Comparison of ENCODE assay signal across 8 mouse cellular contexts in the genomic region with DNA sequence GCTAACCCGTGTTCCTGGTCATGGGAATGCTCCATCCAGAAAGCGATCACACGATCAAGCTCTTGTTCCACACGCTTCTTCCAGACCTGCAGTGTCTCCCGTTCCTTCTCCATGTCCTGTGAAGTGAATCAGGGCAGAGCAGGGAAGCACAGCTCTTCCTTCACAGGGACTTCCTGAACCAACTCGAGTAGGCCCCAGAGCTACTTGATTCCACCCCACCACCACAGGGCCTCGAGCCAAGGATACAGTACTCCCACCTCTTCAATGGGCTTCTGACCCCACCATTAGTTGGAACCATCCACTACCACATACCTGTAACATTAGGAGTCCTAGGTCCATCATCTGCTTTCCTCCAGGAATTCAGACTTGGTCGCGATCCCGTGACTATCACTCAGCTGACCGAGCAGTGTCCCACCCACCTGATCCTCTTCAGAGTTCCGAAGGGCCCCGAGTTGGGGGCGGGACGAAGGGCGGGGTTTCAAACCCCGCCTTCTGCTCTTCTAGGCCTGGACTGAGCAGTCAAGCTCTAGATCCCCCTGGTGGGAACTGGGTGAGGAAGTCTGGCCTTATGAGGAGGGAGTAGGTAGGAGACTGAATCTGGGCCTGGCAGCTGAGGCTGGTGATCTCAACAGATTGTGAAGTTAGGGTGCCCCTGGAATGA. TPM values are rescaled to one million over a fixed set of nuclear protein-coding genes. Genes with fewer than 3 reads are reported as not detected.
DNase-seq lines count a peak whose midpoint lies in the region; ATAC-seq and TF ChIP-seq lines count a peak whose summit lies in the region.

A gene (minus strand): TSS at position 449 of the 661 bp plus-strand sequence.

- H3K9ac ChIP-seq in hindbrain, postnatal 0 days (replicated peaks; ENCODE audit: low read length), result no peak within 1 kb of the TSS
- no peak within 1 kb of the TSS for H3K9ac ChIP-seq in liver, embryonic 14.5 days (replicated peaks)

- peak within 1 kb of the TSS; percentile 65 for H3K4me3 ChIP-seq in brown adipose tissue, adult 24 weeks (ENCODE audit: insufficient read depth, low read depth, low read length)
- peak within 1 kb of the TSS; percentile 6; the same call in 1 of the 2 replicates for H3K4me3 ChIP-seq in hindbrain, postnatal 0 days (ENCODE audit: low read length)
- H3K4me3 ChIP-seq in liver, embryonic 14.5 days (ENCODE audit: insufficient read depth in 1 of 2, low read depth in 2 of 2, low read length in 2 of 2), result peak within 1 kb of the TSS; percentile 31 to 41; a peak in 3 of 4 replicates

- ATAC-seq in hindbrain, postnatal 0 days, result peak; percentile 77
- ATAC-seq in liver, embryonic 14.5 days (ENCODE audit: insufficient read depth), result peak; percentile 92

- WGBS in hindbrain, postnatal 0 days, result 51% methylated on average over 17 of the region's 17 CpGs
- 29% methylated on average over 17 of the region's 17 CpGs for WGBS in liver, embryonic 14.5 days (ENCODE audit: insufficient replicate concordance)

- DNase-seq in frontal cortex, postnatal 10 days (ENCODE audit: low spot score in 2 of 2), result peak; percentile 31 to 33
- DNase-seq in frontal cortex, postnatal 25 days (ENCODE audit: low spot score in 2 of 2), result no peak
- DNase-seq in gastrocnemius, postnatal 14 days, result peak; percentile 61
- DNase-seq in hindbrain, postnatal 0 days (ENCODE audit: low spot score), result peak; percentile 55
- DNase-seq in liver, embryonic 14.5 days (ENCODE audit: low read depth in 3 of 3, low spot score in 3 of 3), result peak; percentile 53 to 62 (median 56)
- DNase-seq in naive thymus-derived CD4-positive, alpha-beta T cell, adult 2 months (ENCODE audit: low read depth), result peak; percentile 59
- DNase-seq in thymus, postnatal 14 days, result peak; percentile 67

- TF ChIP-seq EP300 in liver, embryonic 14.5 days (IDR thresholded peaks at IDR 0.05; ENCODE audit: low read depth), result no peak

- H3K4me1 ChIP-seq in brown adipose tissue, adult 24 weeks (ENCODE audit: control insufficient read depth, insufficient read depth, insufficient read length, low read length), result no peaks in the 10 kb centered on the region
- H3K4me1 ChIP-seq in hindbrain, postnatal 0 days (ENCODE audit: insufficient read depth, low read length), result no peaks in the 10 kb centered on the region
- H3K4me1 ChIP-seq in liver, embryonic 14.5 days (replicated peaks; ENCODE audit: control insufficient read depth in 2 of 2, insufficient read depth in 2 of 2, low read length in 1 of 2), result peaks cover 4 to 19% of the 10 kb centered on the region in 2 experiments

- no peak; the same call in 1 of the 2 replicates for TF ChIP-seq CTCF in hindbrain, postnatal 0 days (IDR thresholded peaks at IDR 0.05; ENCODE audit: low read depth)
- TF ChIP-seq CTCF in liver, embryonic 14.5 days (IDR thresholded peaks at IDR 0.05; ENCODE audit: low read depth), result no peak; the same call in 1 of the 2 replicates

- no peaks in the 10 kb centered on the region for H3K27me3 ChIP-seq in hindbrain, postnatal 0 days (ENCODE audit: insufficient read depth, low read length)
- H3K27me3 ChIP-seq in liver, embryonic 14.5 days (ENCODE audit: control insufficient read depth, insufficient read depth, low read length), result no peaks in the 10 kb centered on the region

- no peaks in the 10 kb centered on the region for H3K9me3 ChIP-seq in hindbrain, postnatal 0 days (ENCODE audit: low read length)
- no peaks in the 10 kb centered on the region for H3K9me3 ChIP-seq in liver, embryonic 14.5 days (ENCODE audit: control insufficient read depth, low read length)

- H3K27ac ChIP-seq in brown adipose tissue, adult 24 weeks (replicated peaks; ENCODE audit: low read depth, low read length), result no peak within 1 kb of the TSS; the same call in 1 of the 2 replicates
- H3K27ac ChIP-seq in hindbrain, postnatal 0 days, result no peak within 1 kb of the TSS
- H3K27ac ChIP-seq in liver, embryonic 14.5 days, result no peak within 1 kb of the TSS

- H3K4me2 ChIP-seq in hindbrain, postnatal 0 days (ENCODE audit: low read depth, low read length), result peak within 1 kb of the TSS; percentile 37
- H3K4me2 ChIP-seq in liver, embryonic 14.5 days (ENCODE audit: low read depth), result peak within 1 kb of the TSS; percentile 41

- H3K36me3 ChIP-seq in hindbrain, postnatal 0 days (ENCODE audit: insufficient read depth, low read length), result no peaks in the 10 kb centered on the region
- no peaks in the 10 kb centered on the region for H3K36me3 ChIP-seq in liver, embryonic 14.5 days (replicated peaks; ENCODE audit: control insufficient read depth, insufficient read depth, low read depth)

- intact Hi-C loops in gastrocnemius, postnatal 14 days (cut with DNase I; ENCODE audit: low total_unique reads), result no loop called here

RNA-seq across cellular contexts. Expression of the gene that starts here (rescaled TPM):
- polyA plus RNA-seq in brown adipose tissue, adult 24 weeks (2012; ENCODE audit: insufficient read depth, insufficient read length, missing spikeins), result 4.6 and 7.4 TPM in 2 replicates
- 1 to 10 TPM; 3.8 to 4.2 TPM for total RNA-seq in gastrocnemius, postnatal 14 days (2021)
- 5.5 and 6.3 TPM in 2 replicates for total RNA-seq in hindbrain, postnatal 0 days (2014; rRNA removed)
- polyA plus RNA-seq in hindbrain, postnatal 0 days (2015; fragmentation: Nextera tagmentation; extraction: Ambion mirVana), result 15.2 and 16.5 TPM in 2 replicates
- 7.3 and 10.4 TPM in 2 replicates for polyA plus RNA-seq in liver, embryonic 14.5 days (2012; rRNA removed)
- 13.7 and 14.8 TPM in 2 replicates for polyA plus RNA-seq in liver, embryonic 14.5 days (2014; fragmentation: Nextera tagmentation; extraction: Ambion mirVana)

Comparison
In these comparisons a context has a peak if more than half of its experiments do, and no peak if none do; other contexts are left out.
1. DNase-seq: peak in frontal cortex, postnatal 10 days (2 of 2), gastrocnemius, postnatal 14 days (single experiment), hindbrain, postnatal 0 days (single experiment), liver, embryonic 14.5 days (3 of 3), naive thymus-derived CD4-positive, alpha-beta T cell, adult 2 months (single experiment) and thymus, postnatal 14 days (single experiment); none in frontal cortex, postnatal 25 days (0 of 2).
2. H3K4me3 ChIP-seq: peak in every context shown above with its lines; median percentile 65 in brown adipose tissue, adult 24 weeks; 36 in liver, embryonic 14.5 days; 6 in hindbrain, postnatal 0 days.